Mouse (Mus musculus): ENCODE measurements around the gene Bud31.

DNA sequence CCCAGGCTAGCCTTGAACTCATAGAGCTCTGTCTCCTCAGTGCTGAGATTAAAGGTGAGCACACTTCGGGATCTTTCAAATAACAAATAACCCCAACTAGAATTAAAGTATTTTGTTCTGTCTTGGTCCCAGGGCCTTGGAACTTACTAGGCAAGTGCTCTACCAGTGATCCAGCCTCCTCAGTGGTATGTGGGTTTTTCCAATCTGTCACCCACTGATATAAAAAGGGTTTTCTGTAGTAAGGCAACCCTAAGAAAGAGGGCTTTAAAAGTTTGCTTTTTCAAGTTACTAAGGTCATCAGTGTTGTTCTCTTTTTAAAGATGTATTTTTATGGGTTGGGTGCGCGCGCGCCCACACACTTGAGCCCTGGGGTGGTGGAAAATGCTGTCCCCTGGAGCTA is 24.4 kb upstream of the Bud31 start:
- TF ChIP-seq CTCF (IDR thresholded peaks at IDR 0.05; ENCODE audit: low read depth) (no peak), EP300 (optimal IDR thresholded peaks at IDR 0.05) (no peak)

All from stomach, postnatal 0 days (tissue).